Mouse (Mus musculus) midbrain, embryonic 13.5 days (tissue): ENCODE measurements at regions not wholly inside any gene's neighbourhood (a gene's known extent, or its start where the extent isn't known, plus 50 kb on each side); places are given as distances from the start of the nearest gene placed in this dataset.

ENCODE experiments used
- ATAC-seq: fragments of 200-750 bp; cut with Nextera tagmentation; 2 replicates; pipeline ENCODE4 v1.8.0; 2017; ENCODE audit warnings: mild to moderate bottlenecking, moderate TSS enrichment, moderate library complexity
- H3K27ac ChIP-seq: fragments of 300-500 bp; sonication (generic); 2 replicates; pipeline ENCODE4 v1.5.1; 2015; ENCODE audit warnings: inconsistent platforms, mild to moderate bottlenecking, moderate library complexity
- H3K27me3 ChIP-seq: fragments of 300-500 bp; sonication (generic); 2 replicates; pipeline ENCODE4 v1.6.1; 2015; ENCODE audit warnings: mild to moderate bottlenecking, inconsistent platforms
- H3K36me3 ChIP-seq: fragments of 300-500 bp; sonication (generic); 2 replicates; pipeline ENCODE4 v1.6.1; 2015; ENCODE audit warnings: mild to moderate bottlenecking, inconsistent platforms
- H3K4me1 ChIP-seq: fragments of 300-500 bp; sonication (generic); replicated peaks from 2 replicates; pipeline ENCODE4 v1.6.1; 2015; ENCODE audit warnings: inconsistent platforms
- H3K4me2 ChIP-seq: fragments of 300-500 bp; sonication (generic); replicated peaks from 2 replicates; pipeline ENCODE4 v1.6.1; 2015; ENCODE audit warnings: moderate library complexity, mild to moderate bottlenecking, inconsistent platforms
- H3K4me3 ChIP-seq: fragments of 300-500 bp; sonication (generic); replicated peaks from 2 replicates; pipeline ENCODE4 v1.5.1; 2015; ENCODE audit warnings: mild to moderate bottlenecking, inconsistent platforms
- H3K9ac ChIP-seq: fragments of 300-500 bp; sonication (generic); replicated peaks from 2 replicates; pipeline ENCODE4 v1.6.1; 2015; ENCODE audit warnings: mild to moderate bottlenecking, inconsistent platforms
- H3K9me3 ChIP-seq: fragments of 300-500 bp; sonication (generic); 2 replicates; pipeline ENCODE4 v1.6.1; 2016; ENCODE audit warnings: mild to moderate bottlenecking, inconsistent platforms
- WGBS: fragments of 180-500 bp; shearing (Covaris S2); methylation state at CpG from one replicate; pipeline ENCODE4 v1.1.7; 2015; 5-methylcytosine and 5-hydroxymethylcytosine counted together

DNA sequence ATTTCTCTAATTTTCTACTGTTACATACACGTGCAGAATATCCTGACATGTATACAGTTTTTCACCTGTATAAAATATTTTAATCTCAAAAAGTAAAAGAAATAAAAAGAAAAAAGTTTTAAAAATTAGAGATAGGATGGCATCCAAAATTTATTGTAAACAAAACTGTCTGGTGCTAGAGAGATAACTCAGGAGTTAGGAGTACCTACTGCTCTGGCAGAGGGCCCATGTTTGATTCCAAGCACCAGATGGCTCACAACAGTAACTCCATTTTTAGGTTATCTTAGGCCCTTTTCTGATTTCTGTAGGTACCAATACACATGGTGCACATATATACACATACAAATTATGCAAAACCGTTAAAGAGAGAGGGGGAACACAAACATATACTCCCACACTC lies 320.0 kb upstream of the Klhl1 start:
- Histone ChIP-seq H3K9me3 (no peaks in the 10 kb centered on the region), H3K27ac (no peak overlapping the region), H3K27me3 (no peaks in the 10 kb centered on the region), H3K4me3 (no peak overlapping the region), H3K4me1 (no peaks in the 10 kb centered on the region), H3K4me2 (no peak overlapping the region), H3K9ac (no peak overlapping the region), H3K36me3 (no peaks in the 10 kb centered on the region)
- 88% methylated on average over 2 of the region's 2 CpGs for WGBS
- no peak for ATAC-seq

GRCm38 (mm10) chr14:96825083-96825482 lies 306.2 kb upstream of the Klhl1 start:
- Histone ChIP-seq H3K36me3 (no peaks in the 10 kb centered on the region), H3K4me1 (no peaks in the 10 kb centered on the region), H3K4me3 (no peak overlapping the region), H3K4me2 (no peak overlapping the region), H3K9ac (no peak overlapping the region), H3K9me3 (no peaks in the 10 kb centered on the region), H3K27me3 (no peaks in the 10 kb centered on the region), H3K27ac (no peak overlapping the region)
- 88% methylated on average over 1 of the region's 1 CpGs for WGBS
- no peak for ATAC-seq

DNA sequence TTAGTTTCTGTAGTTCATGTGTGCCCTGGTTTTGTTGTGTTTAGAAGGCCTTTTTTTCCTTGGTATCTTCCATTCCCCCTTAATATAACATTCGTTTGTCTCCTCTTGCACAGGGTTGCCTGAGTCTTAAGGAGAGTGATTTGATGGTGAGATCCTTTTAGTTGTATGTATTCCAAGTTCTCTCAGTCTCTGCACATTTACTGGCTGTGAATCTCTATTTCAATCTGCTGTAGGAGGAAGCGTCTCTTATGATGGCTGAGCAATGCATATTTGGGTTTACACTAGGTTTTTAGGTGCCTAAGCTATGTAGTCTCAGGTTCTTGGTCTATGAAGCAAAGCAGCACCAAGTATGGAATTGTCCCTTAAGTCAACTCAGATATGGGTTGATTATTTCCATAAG lies 296.8 kb upstream of the Klhl1 start:
- Histone ChIP-seq H3K9me3 (no peaks in the 10 kb centered on the region), H3K4me2 (no peak overlapping the region), H3K27me3 (no peaks in the 10 kb centered on the region), H3K4me3 (no peak overlapping the region), H3K4me1 (no peaks in the 10 kb centered on the region), H3K36me3 (no peaks in the 10 kb centered on the region), H3K27ac (no peak overlapping the region), H3K9ac (no peak overlapping the region)
- WGBS = 86% methylated on average over 2 of the region's 2 CpGs
- ATAC-seq = no peak

DNA sequence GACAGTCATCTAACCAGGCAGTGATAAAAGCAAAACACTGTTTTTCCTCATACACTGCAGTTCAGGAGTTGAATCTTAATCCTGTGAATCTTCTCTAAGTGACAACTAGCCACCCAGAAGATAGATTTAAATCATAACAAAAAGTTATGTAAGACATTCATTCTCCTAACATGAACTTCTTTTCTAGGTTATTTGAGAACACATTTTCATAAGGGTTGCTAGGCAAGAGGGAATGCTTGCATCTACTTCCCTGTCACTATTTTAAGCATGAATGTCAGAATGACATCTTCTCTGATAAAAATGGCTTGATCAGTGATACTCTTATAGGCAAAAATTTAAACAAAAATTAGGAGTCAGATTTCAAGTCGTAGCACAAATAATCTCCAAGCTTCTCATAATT lies 286.4 kb upstream of the Klhl1 start:
- WGBS = 91% methylated on average over 1 of the region's 1 CpGs
- no peaks in the 10 kb centered on the region for H3K36me3 ChIP-seq
- H3K4me2 ChIP-seq = no peak overlapping the region
- no peaks in the 10 kb centered on the region for H3K27me3 ChIP-seq
- H3K4me3 ChIP-seq = no peak overlapping the region
- no peak overlapping the region for H3K9ac ChIP-seq
- H3K4me1 ChIP-seq = no peaks in the 10 kb centered on the region
- no peak overlapping the region for H3K27ac ChIP-seq
- ATAC-seq = no peak
- H3K9me3 ChIP-seq = no peaks in the 10 kb centered on the region

- no peak overlapping the region for H3K4me3 ChIP-seq
- ATAC-seq = no peak
Measured at GRCm38 (mm10) chr14:96794806-96795205, 275.9 kb upstream of the Klhl1 start.

GRCm38 (mm10) chr14:96787917-96788316 lies 269.0 kb upstream of the Klhl1 start:
- no peak for ATAC-seq
- WGBS = 84% methylated on average over 3 of the region's 3 CpGs
- Histone ChIP-seq H3K4me2 (no peak overlapping the region), H3K36me3 (no peaks in the 10 kb centered on the region), H3K9me3 (no peaks in the 10 kb centered on the region), H3K27me3 (no peaks in the 10 kb centered on the region), H3K9ac (no peak overlapping the region), H3K4me3 (no peak overlapping the region), H3K27ac (no peak overlapping the region), H3K4me1 (no peaks in the 10 kb centered on the region)

More at GRCm38 (mm10) chr14:96794806-96795205, 275.9 kb upstream of the Klhl1 start:
- Histone ChIP-seq H3K4me2 (no peak overlapping the region), H3K9ac (no peak overlapping the region), H3K27ac (no peak overlapping the region), H3K27me3 (no peaks in the 10 kb centered on the region), H3K36me3 (no peaks in the 10 kb centered on the region), H3K4me1 (no peaks in the 10 kb centered on the region), H3K9me3 (no peaks in the 10 kb centered on the region)
- WGBS = 96% methylated on average over 1 of the region's 1 CpGs

- Histone ChIP-seq H3K4me2 (no peak overlapping the region), H3K36me3 (no peaks in the 10 kb centered on the region), H3K9me3 (no peaks in the 10 kb centered on the region), H3K4me3 (no peak overlapping the region), H3K9ac (no peak overlapping the region), H3K4me1 (no peaks in the 10 kb centered on the region), H3K27me3 (no peaks in the 10 kb centered on the region), H3K27ac (no peak overlapping the region)
- WGBS = 38% methylated on average over 1 of the region's 1 CpGs
- no peak for ATAC-seq
Measured at GRCm38 (mm10) chr14:96787286-96787685, 268.4 kb upstream of the Klhl1 start.

- no peaks in the 10 kb centered on the region for H3K4me1 ChIP-seq
- H3K4me2 ChIP-seq = no peak overlapping the region
- H3K4me3 ChIP-seq = no peak overlapping the region
- H3K9me3 ChIP-seq = no peaks in the 10 kb centered on the region
- H3K27me3 ChIP-seq = no peaks in the 10 kb centered on the region
- H3K27ac ChIP-seq = no peak overlapping the region
- WGBS = 77% methylated on average over 1 of the region's 1 CpGs
- ATAC-seq = no peak
- no peaks in the 10 kb centered on the region for H3K36me3 ChIP-seq
- no peak overlapping the region for H3K9ac ChIP-seq
Measured at GRCm38 (mm10) chr14:96775801-96776200, 256.9 kb upstream of the Klhl1 start.

DNA sequence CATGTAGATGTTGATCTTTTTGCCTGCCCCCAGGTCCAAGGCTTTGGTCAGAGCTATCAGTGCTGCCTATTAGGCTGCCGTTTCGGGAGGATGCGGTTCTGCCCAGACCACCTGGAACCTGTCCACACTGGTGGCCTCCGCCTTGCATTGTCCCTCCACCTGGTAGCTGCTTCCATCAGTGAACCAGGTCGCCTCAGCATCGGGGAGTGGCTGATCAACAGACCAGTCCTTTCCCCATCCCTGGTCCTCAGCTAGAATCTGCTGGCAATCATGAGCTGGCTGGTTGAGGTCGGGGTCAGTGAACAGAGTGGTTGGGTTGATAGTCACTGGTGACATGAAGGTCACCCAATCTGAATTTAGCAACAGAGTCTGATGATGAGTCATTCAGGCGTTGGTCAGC lies 241.7 kb upstream of the Klhl1 start:
- ATAC-seq = no peak
- 94% methylated on average over 8 of the region's 8 CpGs for WGBS

DNA sequence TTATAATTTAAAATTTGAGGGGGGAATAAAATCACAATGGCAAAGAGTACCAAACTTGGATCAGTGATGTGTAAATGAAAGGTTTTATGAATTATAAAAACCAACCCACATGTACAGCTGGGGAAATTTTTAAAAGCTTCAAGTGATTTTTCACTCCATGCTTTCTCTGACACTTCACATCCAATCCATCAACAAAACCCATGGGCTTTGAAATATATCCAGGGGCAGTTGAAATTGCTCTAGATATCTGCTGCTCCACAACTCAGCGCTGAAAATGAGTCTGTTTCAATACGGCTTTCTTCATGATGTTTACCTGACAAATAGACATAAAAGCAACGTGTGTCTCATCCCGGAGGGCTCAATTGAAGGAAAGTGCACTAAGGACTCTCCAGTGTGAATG lies 214.3 kb upstream of the Klhl1 start:
- no peak overlapping the region for H3K4me2 ChIP-seq
- H3K4me1 ChIP-seq = no peaks in the 10 kb centered on the region
- H3K4me3 ChIP-seq = no peak overlapping the region
- WGBS = 68% methylated on average over 4 of the region's 4 CpGs
- H3K9ac ChIP-seq = no peak overlapping the region
- H3K27ac ChIP-seq = no peak overlapping the region
- no peaks in the 10 kb centered on the region for H3K36me3 ChIP-seq
- H3K9me3 ChIP-seq = no peaks in the 10 kb centered on the region
- no peaks in the 10 kb centered on the region for H3K27me3 ChIP-seq
- ATAC-seq = no peak

More for the DNA sequence above, 241.7 kb upstream of the Klhl1 start:
- H3K4me2 ChIP-seq = no peak overlapping the region
- no peak overlapping the region for H3K4me3 ChIP-seq
- H3K4me1 ChIP-seq = no peaks in the 10 kb centered on the region
- no peaks in the 10 kb centered on the region for H3K36me3 ChIP-seq
- H3K9ac ChIP-seq = no peak overlapping the region
- H3K27me3 ChIP-seq = no peaks in the 10 kb centered on the region
- H3K9me3 ChIP-seq = no peaks in the 10 kb centered on the region
- H3K27ac ChIP-seq = no peak overlapping the region

GRCm38 (mm10) chr14:96697086-96697485 lies 178.2 kb upstream of the Klhl1 start:
- Histone ChIP-seq H3K4me1 (no peaks in the 10 kb centered on the region), H3K27me3 (no peaks in the 10 kb centered on the region), H3K4me3 (no peak overlapping the region), H3K9me3 (no peaks in the 10 kb centered on the region), H3K27ac (no peak overlapping the region), H3K4me2 (no peak overlapping the region), H3K9ac (no peak overlapping the region), H3K36me3 (no peaks in the 10 kb centered on the region)
- no peak for ATAC-seq

DNA sequence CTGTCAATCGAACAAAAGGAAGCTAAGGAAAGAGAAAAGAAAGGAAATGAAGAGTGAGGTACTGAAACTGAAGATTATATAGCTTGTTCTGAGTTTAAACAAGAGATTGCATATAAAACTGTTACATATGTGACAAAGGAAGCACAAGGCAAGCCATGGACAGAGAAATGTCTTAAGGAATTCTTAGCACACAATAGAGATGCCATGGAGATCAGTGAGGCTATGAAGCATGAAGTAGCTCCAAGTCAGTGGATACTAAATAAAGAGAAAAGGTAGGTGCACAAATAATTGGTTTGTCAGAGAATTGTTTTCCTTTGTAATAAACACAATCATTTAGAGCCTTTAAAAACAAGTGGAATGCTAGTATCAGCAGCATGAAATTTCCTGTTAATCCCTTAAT lies 172.0 kb upstream of the Klhl1 start:
- no peak for ATAC-seq

DNA sequence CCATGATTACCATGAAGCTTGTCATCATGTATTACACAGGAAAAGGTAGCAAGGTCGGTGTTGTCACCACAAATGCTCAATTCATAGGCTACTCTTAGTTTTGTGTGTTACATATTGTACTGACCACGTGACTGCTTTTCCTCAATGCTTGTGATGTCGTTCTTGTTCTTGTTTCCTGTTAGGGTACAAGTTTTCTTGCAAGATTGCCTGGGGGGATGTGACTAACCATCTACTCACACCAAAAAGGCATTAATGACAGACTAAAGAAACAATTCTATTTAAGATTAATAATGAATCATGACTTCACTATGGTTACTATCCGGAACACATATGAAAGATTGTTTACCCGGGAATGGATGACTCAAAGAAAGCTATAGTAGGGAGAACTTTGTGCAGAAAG lies 165.0 kb upstream of the Klhl1 start:
- Histone ChIP-seq H3K4me3 (no peak overlapping the region), H3K36me3 (no peaks in the 10 kb centered on the region), H3K4me1 (no peaks in the 10 kb centered on the region), H3K27ac (no peak overlapping the region), H3K9ac (no peak overlapping the region), H3K4me2 (no peak overlapping the region), H3K9me3 (no peaks in the 10 kb centered on the region), H3K27me3 (no peaks in the 10 kb centered on the region)
- ATAC-seq = no peak
- 86% methylated on average over 5 of the region's 5 CpGs for WGBS

More for the DNA sequence above, 172.0 kb upstream of the Klhl1 start:
- H3K27me3 ChIP-seq = no peaks in the 10 kb centered on the region
- no peaks in the 10 kb centered on the region for H3K9me3 ChIP-seq
- H3K27ac ChIP-seq = no peak overlapping the region
- no peaks in the 10 kb centered on the region for H3K4me1 ChIP-seq
- H3K36me3 ChIP-seq = no peaks in the 10 kb centered on the region
- WGBS = 46% methylated on average over 1 of the region's 1 CpGs
- no peak overlapping the region for H3K9ac ChIP-seq
- no peak overlapping the region for H3K4me2 ChIP-seq
- H3K4me3 ChIP-seq = no peak overlapping the region
